Mouse (Mus musculus): ENCODE data around the gene Ksr2.

Gene Ksr2

DNA sequence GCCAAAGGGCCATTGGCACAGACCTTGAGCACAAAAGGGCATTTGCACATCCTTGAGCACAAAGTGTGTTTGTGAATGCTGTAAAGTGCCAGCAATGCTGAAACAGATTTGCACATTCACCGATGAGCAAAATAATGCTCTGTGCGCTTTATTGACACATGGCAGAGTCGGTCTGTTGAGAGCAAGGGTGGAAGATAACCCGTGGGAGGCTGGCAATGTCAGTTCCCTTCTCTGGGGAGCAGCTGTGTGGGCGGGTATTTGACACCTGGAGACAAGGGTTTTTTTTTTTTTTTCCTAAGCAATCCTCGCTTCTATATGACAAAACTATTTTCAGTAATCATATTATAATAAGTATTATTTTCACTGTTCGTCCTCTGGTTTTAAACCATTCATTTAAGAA is 389.8 kb downstream of the Ksr2 start:
- no peak for DNase-seq

DNA sequence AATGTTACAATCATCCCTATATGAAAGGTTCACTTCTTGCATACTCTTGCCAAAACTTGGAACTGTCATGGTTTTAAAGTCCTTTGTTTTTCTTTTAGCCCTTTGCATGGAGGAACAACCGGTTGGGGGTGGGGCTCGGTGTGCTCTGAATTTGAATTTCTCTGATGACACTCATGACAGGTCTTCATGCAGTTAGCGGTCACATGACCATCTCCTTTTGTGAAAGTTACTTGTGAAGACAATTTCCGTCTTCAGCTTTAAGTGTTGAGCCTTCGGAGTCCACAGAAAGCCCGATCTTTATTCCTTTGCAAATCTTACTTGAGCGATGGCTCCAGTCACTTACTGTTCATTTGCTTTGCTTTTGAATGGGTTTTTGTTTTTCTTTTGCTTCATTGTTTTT is 397.1 kb downstream of the Ksr2 start:
- no peak for DNase-seq

DNA sequence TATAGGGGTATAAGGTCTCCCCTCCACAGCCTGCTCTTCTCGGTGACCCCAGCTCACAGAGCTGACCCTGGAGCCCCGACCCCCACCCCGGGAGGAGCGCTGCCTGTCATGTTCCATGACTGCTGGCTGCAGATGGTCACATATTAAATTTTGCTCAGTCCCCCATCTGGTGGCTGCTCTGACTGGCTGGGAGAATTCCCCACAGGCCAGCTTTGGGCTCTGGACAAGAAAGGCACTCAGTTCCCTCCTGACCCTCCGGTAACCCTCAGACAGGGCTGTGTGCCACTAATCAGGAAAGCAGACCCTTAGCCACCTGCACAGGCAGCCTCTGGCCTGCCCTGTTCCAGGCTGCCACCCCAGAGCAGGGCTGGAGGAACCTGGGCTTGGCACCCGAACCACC is 405.0 kb downstream of the Ksr2 start:
- no peak for DNase-seq

DNA sequence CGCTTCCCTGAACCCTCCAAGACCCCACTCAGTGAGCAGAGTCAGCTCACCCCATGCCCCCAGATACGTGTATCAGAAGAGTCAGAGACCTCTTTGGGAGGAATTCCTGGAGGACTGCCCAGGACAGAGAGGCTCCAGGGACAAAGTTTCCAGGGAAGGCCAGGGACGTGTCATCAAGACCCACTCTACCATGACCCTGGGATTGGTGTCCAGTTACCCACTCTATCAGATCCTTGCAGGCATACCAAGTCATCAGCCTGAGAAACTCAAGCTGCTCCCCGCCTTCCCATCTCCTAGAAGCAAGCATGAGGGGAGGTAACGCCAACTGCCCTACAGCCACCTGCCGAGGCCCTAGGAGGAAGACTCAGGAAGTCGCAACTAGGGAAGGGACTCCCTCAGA is 406.6 kb downstream of the Ksr2 start:
- DNase-seq: no peak

DNA sequence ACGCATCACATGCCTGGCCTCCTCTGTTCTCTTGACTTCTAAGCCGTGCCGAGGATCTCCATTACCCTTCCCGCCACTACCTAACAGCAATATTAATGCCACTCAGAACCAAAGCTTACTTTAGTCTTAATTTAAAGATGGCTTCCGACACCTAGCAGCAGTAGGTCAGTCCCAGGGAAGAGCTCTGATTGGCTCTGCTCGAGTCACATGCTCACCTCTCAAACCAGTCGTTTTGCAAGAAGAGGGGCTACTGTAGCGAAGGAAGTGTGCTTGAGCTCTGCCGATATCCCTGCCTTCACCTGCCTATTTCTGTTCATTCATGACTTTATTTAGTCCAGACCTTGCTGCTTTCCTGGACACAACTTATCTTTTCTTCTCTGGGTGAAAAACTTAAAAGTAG is 410.0 kb downstream of the Ksr2 start:
- DNase-seq: no peak

DNA sequence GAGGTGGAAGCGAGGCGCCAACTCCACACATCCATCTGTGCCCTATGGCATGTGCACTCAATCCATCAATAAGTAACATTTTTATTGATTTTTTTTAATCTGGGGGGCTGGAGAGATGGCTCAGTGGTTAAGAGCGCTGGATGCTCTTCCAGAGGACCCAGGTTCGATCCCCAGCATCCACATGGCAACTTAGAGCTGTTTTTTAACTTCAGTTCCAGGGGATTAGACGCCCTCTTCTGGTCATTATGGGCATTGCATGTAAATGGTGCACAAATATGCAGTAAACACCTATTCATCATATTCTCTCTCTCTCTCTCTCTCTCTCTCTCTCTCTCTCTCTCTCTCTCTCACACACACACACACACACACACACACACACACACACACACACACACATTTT is 410.7 kb downstream of the Ksr2 start:
- peak; percentile 15 for DNase-seq

Measured in thymus, postnatal 4 days (tissue).